Mouse (Mus musculus): ENCODE measurements around the gene Abca13.

DNA sequence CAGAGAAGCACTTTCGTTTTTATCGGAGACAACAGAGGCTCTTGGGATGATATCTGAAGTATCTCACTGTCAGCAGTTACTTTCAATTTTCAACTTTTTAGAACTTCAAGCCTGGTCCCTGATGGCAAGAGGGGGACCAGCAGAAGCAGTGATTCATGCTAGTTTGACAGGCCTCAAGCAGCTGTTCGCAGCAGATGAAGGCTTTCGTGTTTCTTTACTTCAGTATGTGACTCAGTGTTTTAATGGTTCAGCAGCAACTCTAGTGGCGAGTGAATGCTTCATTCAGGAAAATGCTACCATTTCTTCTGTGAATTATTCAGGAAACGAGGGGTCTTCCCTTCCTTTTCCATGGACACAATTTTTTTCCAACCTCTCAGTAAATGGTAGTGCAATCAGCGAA, 99.4 kb downstream of the Abca13 start:
- TF ChIP-seq POLR2A (IDR thresholded peaks at IDR 0.05; ENCODE audit: extremely low read depth, insufficient read depth, low read length): no peak
- no peak for TF ChIP-seq CTCF (IDR thresholded peaks at IDR 0.05; ENCODE audit: low read depth, low read length)
